Mouse (Mus musculus) liver, adult (tissue): Measurements from ENCODE around the gene Mrs2.

Experiments used
- GATA4 ChIP-seq: IDR thresholded peaks from 2 replicates; pipeline ENCODE4 v1.6.1; 2014; ENCODE audit warnings: mild to moderate bottlenecking, low read length; ENCODE audit not compliant: insufficient replicate concordance

Mrs2 gene

DNA sequence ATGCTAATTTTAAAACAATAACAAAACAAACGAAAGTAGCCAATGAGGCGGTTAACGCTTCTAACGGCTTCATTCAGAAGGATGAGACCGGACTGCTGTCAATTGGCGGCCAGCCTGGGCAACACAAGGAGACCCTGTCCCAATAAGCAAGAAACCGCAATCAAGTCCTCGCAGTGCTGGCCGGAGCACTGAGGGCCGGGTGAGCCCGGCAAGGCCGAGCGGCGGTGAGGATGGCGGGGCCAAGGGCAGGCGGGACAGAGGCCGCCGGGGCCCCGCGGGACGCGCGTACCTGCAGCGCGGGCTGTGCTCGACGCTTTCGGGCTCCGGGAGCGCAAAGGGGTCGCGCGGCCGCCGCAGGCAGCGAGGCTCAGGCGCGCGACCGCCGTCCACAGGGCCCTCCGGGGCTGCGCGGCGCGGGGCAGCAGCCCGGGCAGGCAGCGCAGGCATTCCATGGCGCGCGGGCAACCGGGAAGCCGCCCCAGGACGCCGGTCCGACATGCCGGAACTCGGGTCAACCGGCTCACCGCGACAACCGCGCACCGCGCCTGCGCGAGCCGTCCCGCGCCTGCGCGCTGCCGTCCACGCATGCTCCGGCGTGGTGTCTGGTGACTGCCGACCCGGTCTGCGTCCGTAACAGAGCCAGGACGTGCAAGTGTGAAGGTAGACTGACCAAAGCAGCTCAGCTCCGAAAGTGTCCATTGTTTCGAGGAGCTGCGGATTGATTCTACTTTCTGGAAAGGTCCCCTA, at the start of gene Mrs2:
Gene Mrs2, minus strand, starts transcription at position 587 of the 747 bp plus-strand sequence.
- peak; percentile 45; the same call in 1 of the 2 replicates for TF ChIP-seq GATA4

DNA sequence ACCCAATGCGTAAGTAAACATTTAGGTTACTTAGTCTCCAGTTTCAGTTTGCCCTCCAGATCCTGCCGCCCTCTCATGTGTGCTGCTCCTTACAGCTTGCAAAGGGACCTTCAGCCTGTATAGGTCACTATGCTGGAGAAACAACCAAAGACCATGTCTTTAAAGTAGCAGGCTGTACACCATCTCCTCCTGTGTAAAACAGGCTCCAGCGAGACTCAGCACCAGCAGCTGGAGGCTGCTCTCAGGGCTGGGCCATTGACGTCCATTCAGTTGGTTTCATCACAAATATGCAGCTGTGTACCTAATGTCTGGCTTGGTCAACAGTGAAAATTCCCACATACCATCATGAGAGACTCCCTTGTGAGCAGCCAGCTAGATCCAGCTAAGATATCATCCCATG, 49.6 kb upstream of the Mrs2 start:
- no peak for TF ChIP-seq GATA4

DNA sequence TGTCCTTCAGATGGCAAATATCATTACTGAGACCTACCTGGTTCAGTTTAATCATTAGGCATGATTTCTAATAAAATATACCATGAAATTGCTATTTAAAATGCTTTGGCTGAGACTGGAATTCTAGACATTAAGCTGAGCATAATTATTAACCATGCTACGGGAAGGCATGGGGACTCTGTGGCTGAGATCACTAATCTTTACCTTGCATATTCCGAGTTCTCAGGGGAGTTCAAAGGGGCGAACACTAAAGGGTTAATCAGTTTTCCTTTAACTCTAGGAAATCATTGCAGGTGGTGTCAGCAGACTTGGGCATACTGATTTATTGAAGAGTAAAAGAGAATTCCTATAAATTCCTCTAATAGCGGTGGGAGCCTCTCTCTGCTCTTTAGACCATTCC, 47.0 kb upstream of the Mrs2 start:
- TF ChIP-seq GATA4: no peak

DNA sequence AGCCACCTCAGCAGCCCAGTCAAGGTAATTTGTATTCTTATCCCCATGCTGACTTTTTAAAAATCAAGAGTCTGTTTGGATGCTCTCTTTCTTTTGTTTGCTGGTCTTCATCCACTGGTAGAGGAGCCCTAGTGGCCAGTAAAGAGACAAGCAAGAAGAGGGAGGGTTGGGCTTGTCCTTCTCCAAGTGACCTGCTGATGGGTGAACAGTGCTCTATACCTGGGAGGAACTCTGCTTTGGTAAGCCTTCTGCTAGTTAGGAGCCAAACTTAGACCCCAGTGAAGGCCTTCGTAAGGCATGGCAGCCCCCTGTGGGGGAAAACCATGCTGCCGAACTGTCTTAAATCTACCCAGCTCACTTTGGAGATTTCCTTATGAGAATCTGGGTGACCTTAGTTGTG, 46.5 kb upstream of the Mrs2 start:
- no peak for TF ChIP-seq GATA4

DNA sequence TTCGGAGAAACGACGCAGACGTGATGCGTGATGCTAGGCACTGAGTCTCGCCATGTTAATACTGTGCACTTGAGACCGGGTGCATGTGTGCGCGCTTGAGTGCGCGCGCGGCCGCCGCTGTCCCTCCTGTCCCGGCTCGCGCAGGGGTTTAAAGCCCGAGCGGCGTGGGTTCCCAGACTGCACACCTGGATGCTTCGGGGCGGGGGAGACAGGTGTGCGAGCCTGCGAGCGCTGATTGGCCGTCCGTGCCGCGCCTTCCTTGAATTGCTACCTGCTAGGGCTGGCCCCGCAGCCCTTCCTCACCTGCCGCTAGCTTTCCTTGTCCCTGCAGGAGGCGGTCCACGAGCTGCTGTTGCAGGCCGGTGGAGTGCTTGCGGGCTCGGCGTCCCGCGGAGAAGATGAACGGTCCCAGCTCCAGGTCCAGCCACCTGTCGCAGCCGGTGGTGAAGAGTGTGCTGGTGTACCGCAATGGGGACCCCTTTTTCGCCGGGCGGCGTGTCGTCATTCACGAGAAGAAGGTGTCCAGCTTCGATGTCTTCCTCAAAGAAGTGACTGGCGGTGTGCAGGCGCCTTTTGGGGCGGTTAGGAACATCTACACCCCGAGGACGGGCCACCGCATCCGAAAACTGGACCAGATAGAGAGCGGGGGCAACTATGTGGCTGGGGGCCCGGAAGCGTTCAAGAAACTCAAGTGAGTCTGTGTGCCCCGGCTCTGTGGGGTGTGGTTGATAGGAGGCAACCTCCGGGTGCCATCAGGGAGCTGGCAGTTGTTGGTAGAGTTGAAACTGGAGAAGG, 35.9 kb upstream of the Mrs2 start, which contains the start of gene Dcdc2a:
Gene Dcdc2a, plus strand, starts transcription at position 132 of the 795 bp plus-strand sequence.
- TF ChIP-seq GATA4: no peak

DNA sequence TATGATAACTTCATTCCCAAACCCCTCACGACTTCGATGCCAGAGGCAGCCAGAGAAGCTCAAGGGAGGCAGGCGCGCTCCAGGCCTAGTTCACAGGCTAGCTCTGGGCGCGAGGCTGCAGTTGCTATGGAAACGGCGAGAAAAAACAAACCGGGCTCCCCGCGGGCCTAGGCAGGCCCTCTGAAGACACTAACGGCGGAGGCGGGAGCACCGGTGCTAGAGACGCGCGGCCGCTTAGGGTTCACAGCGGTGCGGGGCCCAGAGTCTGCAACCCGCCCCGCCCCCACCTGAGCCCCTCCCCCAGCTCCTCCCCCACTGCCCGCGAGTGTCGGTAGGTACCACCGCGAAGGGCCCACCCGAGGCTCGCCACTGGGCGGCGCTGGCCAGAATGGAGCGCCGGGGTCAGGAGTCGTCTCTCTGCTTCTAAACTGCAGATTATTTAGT, 35.0 kb upstream of the Mrs2 start:
- TF ChIP-seq GATA4: no peak

DNA sequence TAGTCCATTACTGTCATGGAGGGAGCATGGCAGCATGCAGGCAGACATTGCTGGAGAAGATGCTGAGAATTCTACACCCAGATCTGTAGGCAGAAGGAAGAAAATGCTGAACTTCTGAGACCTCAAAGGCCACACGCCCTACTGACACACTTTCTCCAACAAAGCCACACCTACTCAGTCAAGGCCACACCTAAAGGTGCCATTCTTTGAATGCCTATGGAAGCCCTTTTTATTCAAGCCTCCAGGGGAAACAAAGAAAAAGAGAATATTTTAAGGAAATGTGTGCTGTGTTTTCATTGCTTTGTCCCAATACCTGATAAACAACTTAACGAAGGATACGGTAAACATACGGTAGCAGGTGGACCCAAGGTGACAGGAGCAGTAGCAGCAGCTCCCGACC, 32.5 kb upstream of the Mrs2 start:
- no peak for TF ChIP-seq GATA4

DNA sequence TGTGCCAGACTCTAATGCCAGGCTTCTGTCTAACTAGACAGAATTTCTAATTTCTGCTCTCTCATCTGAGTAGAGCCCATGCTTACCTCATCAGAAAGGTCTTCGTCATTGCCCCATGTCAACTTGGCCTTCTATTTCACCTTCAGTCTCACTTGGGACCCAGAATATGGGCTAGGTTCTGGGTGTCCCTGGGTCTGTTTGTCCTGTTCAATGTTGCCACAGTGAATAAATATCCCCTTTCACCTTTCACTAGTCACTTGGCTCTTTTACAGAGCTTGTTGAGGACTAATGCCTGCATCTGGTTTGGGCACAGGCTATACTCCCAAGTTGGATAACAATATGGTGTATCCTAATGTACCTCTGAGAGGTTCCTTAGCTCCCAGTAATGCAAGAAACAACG, 19.3 kb upstream of the Mrs2 start:
- no peak for TF ChIP-seq GATA4

DNA sequence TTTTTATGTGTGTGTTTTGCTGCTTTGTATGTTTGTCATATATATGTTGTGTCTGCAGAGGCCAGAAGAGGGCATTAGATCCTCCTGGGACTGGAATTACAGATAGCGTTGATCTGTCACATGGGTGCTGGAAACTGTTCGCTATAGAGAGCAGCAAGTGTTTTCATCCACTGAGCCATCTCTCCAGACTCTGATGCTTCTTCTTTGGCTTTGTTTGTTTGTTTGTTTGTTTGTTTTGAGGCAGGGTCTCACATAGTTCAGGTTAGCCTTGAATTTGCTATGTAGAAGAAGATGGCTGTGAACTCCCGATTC, 6.9 kb upstream of the Mrs2 start:
- TF ChIP-seq GATA4: no peak

DNA sequence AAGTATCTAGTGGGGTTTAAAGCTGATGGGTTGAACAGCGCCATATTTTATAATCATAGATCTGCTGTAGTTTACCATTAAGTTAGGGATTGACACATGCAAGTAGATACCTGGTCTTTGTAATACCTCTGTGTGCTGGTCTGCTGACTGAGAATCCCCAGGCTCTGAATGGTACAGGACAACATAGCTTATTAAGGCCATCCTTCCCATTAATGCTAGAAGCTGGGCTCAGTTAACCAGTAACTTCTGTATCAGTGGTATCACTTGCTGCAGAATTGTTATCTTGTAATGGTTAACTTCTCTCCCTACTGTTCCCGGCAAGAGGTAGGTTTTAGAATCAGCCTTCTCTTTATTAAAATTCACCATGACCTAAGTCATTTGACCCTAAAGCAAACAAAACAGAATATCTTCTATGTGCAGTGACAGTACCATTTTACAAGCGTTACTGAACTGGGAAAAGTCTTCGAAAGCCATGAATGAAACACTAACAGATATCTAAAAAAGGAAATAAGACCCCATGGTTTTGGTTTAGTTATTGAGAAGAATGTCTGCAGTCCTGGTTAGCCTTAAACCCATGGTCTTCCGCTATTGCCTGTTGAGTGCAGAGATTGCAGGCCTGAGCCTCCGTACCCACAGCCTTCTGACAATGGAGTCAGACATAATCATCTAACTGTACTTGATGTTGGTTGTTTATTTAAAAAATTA, 6.4 kb upstream of the Mrs2 start:
- no peak for TF ChIP-seq GATA4

DNA sequence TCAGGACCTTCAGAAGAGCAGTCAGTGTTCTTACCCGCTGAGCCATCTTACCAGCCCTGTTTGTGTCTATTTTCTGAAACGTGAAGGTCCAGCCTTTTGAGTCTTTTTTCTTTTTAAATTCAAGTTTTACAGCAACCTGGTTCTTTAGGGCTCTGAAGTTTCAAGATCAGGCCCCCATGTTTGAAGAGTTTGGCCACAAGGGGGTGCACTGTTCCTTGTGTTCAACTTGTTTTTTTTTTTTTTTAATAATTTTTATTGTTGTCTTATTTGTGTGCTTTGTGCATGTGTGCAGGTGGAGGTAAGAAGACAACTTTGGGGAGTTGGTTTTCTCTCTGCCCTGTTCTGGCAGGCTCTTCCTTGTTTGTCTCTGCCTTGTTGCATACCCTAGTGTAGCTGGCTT, 4.5 kb upstream of the Mrs2 start:
- no peak for TF ChIP-seq GATA4

DNA sequence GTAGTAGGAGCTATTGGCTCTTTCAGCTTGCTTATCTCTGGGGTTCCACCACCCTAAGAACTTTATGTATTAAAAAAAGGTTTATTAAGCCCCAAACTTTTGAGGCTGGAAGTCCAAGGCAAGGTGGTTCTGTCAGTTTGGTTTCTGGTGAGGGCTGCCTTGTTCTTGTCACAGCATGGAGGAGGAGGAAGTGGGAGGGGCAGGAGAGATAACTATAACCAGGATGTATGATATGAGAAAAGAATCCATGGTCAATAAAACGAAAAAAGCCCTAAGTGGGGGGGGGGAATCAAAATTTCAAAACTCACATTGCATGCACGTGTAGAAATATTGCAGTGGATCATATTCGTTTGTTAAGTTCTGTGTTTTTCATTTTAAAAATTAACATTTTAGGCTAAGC, 3.0 kb upstream of the Mrs2 start:
- TF ChIP-seq GATA4: no peak

DNA sequence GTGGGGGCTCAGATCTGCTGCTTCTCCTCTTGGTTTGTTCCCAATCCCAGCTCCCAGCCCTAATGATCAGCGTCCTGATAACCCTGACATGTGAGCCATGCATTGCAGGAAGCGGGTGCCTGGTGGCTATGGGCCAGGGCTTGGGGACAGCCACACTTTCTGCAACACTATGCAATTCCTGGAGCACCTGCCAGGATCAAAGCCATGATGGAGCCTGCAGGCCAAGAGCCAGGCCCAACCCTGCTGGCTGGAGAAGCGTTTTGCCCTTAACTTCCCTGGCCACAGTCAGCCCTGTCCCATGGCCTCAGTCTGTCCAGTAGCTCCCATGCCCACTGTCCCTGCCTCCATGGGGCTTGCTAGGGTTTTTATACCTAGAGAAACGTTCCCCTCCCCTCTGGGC, 2.2 kb upstream of the Mrs2 start:
- TF ChIP-seq GATA4: no peak; the same call in 1 of the 2 replicates

DNA sequence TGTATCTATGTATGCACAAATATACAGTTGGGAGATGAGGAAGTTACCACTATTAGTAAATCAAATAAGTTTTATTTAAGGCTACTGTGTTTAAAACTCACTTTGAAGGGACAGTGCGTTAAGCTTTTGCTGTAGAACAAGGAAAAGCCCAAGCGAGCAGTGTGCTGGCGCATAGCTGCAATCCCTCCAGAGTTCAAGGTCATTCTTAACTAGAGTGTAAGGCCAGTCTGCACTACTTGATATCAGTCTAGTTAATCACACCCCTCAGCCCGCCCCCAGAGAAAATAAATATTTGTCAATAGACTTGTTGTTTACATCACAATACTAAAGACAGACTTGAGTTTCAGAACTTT, 337 bp upstream of the Mrs2 start:
- no peak for TF ChIP-seq GATA4

DNA sequence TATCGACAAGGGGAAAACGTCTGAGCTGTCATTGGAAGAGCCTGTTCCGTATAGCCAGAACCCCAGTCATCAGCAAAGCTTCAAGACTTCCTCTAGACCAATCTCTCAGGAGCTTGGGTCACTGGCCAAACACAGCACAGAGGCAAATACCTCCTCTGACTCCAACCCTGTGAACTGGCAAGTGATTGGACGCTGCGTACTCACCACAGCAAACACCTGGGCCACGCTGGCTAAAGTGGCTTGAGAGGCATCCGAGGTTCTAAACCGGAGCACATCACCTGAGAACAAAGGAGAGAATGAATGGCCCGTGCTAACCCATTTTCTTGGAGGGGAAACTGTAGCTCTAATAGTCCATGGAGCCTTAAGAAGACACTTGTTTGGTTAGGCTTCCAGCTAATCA, 1.9 kb downstream of the Mrs2 start:
- no peak for TF ChIP-seq GATA4

DNA sequence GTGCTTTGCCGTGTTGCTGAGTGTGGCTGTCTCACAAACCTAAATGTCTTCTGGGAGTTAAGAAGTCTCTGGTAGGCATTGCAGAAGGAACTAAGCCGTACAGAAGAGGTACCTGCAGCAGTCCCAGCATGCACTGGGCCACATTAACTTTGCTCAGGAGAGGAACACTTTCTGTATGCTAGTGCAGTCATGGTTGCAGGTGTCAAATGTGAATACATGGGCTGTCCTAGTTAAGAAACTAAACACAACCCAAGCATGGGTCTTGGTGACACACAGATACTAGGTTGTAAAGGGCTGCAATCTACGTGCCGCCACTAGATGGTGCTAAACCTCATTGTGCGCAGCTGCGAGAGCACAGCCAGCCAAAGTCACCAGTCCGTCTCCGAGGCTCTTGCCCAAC, 13.1 kb downstream of the Mrs2 start:
- TF ChIP-seq GATA4: no peak
